ENCODE assay signal across 19 mouse cellular contexts in genomic region chr16:8535411-8535810, GRCm38 (mm10). TPM values are rescaled to one million over a fixed set of nuclear protein-coding genes. Genes with fewer than 3 reads are reported as not detected.
DNase-seq lines count a peak whose midpoint lies in the region; ATAC-seq and TF ChIP-seq lines count a peak whose summit lies in the region.
"Had no signal": no experiment of that assay in that cellular context is flagged by ENCODE, and none has a peak within 500 bp of the region (broad histone marks: within the 10 kb centered on the region; RNA-seq: fewer than 3 reads in every experiment).

No protein-coding gene starts in this region.

- no peaks in the 10 kb centered on the region for H3K27me3 ChIP-seq in lung, embryonic 14.5 days (ENCODE audit: insufficient read depth, low read length)
- H3K27me3 ChIP-seq in neural tube, embryonic 14.5 days (ENCODE audit: control insufficient read depth, insufficient read depth, low read length) = no peaks in the 10 kb centered on the region
- H3K27me3 ChIP-seq: embryonic facial prominence, embryonic 12.5 days; heart, embryonic 13.5 days had no signal

- ATAC-seq in lung, embryonic 14.5 days (ENCODE audit: insufficient read depth) = no peak
- no peak for ATAC-seq in neural tube, embryonic 14.5 days (ENCODE audit: low read depth)
- ATAC-seq: forebrain, embryonic 16.5 days; liver, postnatal 0 days had no signal

- no peaks in the 10 kb centered on the region for H3K9me3 ChIP-seq in lung, embryonic 14.5 days (ENCODE audit: low read depth, low read length)
- H3K9me3 ChIP-seq in ES-E14 (ENCODE audit: control insufficient read depth, insufficient read depth, low read depth, low read length) = no peaks in the 10 kb centered on the region
- H3K9me3 ChIP-seq in neural tube, embryonic 14.5 days (ENCODE audit: control insufficient read depth, low read length) = no peaks in the 10 kb centered on the region
- H3K9me3 ChIP-seq: embryonic facial prominence, embryonic 12.5 days; heart, embryonic 13.5 days; hindbrain, embryonic 10.5 days had no signal

- no peaks in the 10 kb centered on the region for H3K36me3 ChIP-seq in lung, embryonic 14.5 days (ENCODE audit: insufficient read depth)
- H3K36me3 ChIP-seq in ES-E14 (ENCODE audit: control insufficient read depth, insufficient read depth, low read length, poor library complexity, severe bottlenecking) = no peaks in the 10 kb centered on the region
- H3K36me3 ChIP-seq in neural tube, embryonic 14.5 days (ENCODE audit: control insufficient read depth, insufficient read depth, low read length) = no peaks in the 10 kb centered on the region
- H3K36me3 ChIP-seq: embryonic facial prominence, embryonic 12.5 days; hindbrain, embryonic 10.5 days had no signal

- H3K4me1 ChIP-seq in lung, embryonic 14.5 days (ENCODE audit: insufficient read depth) = no peaks in the 10 kb centered on the region
- peaks cover 1 to 32% of the 10 kb centered on the region in 2 experiments; a peak in 3 of 4 replicates for H3K4me1 ChIP-seq in ES-E14 (ENCODE audit: control insufficient read depth in 2 of 2, insufficient read depth in 2 of 2, low read length in 2 of 2, poor library complexity in 1 of 2)
- peaks cover 32% of the 10 kb centered on the region for H3K4me1 ChIP-seq in neural tube, embryonic 14.5 days (ENCODE audit: control insufficient read depth, insufficient read depth, low read length)

- DNase-seq in heart, adult 9 months (ENCODE audit: low spot score in 2 of 2) = peak; percentile 18 to 20
- no peak for DNase-seq in heart, postnatal 25 days (ENCODE audit: low spot score)
- peak; percentile 19 for DNase-seq in lung, embryonic 14.5 days
- DNase-seq in lung, postnatal 25 days (ENCODE audit: low spot score) = no peak
- no peak for DNase-seq in ES-E14 (ENCODE audit: low read depth, low spot score)
- DNase-seq in layer of hippocampus, adult 11-12 months (ENCODE audit: low spot score) = no peak
- DNase-seq: adrenal gland, postnatal 36 days; cerebellum, adult 9-10 months; kidney, adult 11 months; layer of hippocampus, postnatal 36 days; liver; liver, postnatal 0 days; right cerebral cortex, adult 18-20 months; thymus, postnatal 4 days had no signal

- in situ Hi-C loops in ES-E14 (cut with MboI; ENCODE audit: low sequenced_read_pairs in 2 of 2, unreplicated experiment in 2 of 2) = no loop called here

- no peak for TF ChIP-seq CTCF in lung, embryonic 14.5 days (IDR thresholded peaks at IDR 0.05; ENCODE audit: low read depth)

- H3K4me3 ChIP-seq in lung, embryonic 14.5 days (ENCODE audit: low read depth, low read length) = no peak overlapping the region
- no peak overlapping the region for H3K4me3 ChIP-seq in ES-E14 (ENCODE audit: insufficient read depth in 1 of 2, low read depth in 1 of 2, low read length in 2 of 2, poor library complexity in 1 of 2, severe bottlenecking in 1 of 2)
- H3K4me3 ChIP-seq in neural tube, embryonic 14.5 days (ENCODE audit: low read depth, low read length) = no peak overlapping the region
- H3K4me3 ChIP-seq: embryonic facial prominence, embryonic 12.5 days; heart, embryonic 13.5 days; hindbrain, embryonic 10.5 days had no signal

- intact Hi-C loops in heart, postnatal 25 days (cut with DNase I) = no loop called here

- no peak overlapping the region for H3K4me2 ChIP-seq in lung, embryonic 14.5 days
- H3K4me2 ChIP-seq in neural tube, embryonic 14.5 days (ENCODE audit: low read depth, low read length) = no peak overlapping the region
- H3K4me2 ChIP-seq: embryonic facial prominence, embryonic 12.5 days; heart, embryonic 13.5 days had no signal

- no peak overlapping the region for H3K9ac ChIP-seq in lung, embryonic 14.5 days
- peak overlapping the region; percentile 14; the same call in 1 of the 2 replicates for H3K9ac ChIP-seq in ES-E14 (ENCODE audit: insufficient read depth, low read depth, low read length, poor library complexity, severe bottlenecking)
- no peak overlapping the region for H3K9ac ChIP-seq in neural tube, embryonic 14.5 days (replicated peaks; ENCODE audit: low read depth, low read length)
- H3K9ac ChIP-seq: embryonic facial prominence, embryonic 12.5 days; heart, embryonic 13.5 days; liver, postnatal 0 days had no signal

- no peak overlapping the region for H3K27ac ChIP-seq in lung, embryonic 14.5 days (ENCODE audit: low read depth)
- peak overlapping the region; percentile 71; the same call in 1 of the 2 replicates for H3K27ac ChIP-seq in ES-E14 (ENCODE audit: insufficient read depth, low read depth, low read length, poor library complexity, severe bottlenecking)
- peak overlapping the region; percentile 28; the same call in 1 of the 2 replicates for H3K27ac ChIP-seq in neural tube, embryonic 14.5 days (ENCODE audit: low read depth, low read length)
- H3K27ac ChIP-seq: embryonic facial prominence, embryonic 12.5 days; heart, embryonic 13.5 days; hindbrain, embryonic 10.5 days had no signal

- WGBS in lung, embryonic 14.5 days = 86% methylated on average over 6 of the region's 6 CpGs
- WGBS in neural tube, embryonic 14.5 days = 70% methylated on average over 6 of the region's 6 CpGs

TF ChIP-seq in ES-E14, 5 proteins besides CTCF, POLR2A, EP300 and RAD21:
- TF ChIP-seq HCFC1 (IDR thresholded peaks at IDR 0.05; ENCODE audit: borderline replicate concordance, insufficient read depth, low read length) (no peak), MAFK (IDR thresholded peaks at IDR 0.05; ENCODE audit: insufficient read depth, low read depth, low read length) (no peak), CHD2 (IDR thresholded peaks at IDR 0.05; ENCODE audit: low read depth, low read length) (no peak), ZNF384 (IDR thresholded peaks at IDR 0.05; ENCODE audit: low read depth, low read length) (no peak), ZC3H11A (IDR thresholded peaks at IDR 0.05; ENCODE audit: borderline replicate concordance, low read depth, low read length) (no peak)

RNA-seq across cellular contexts. Expression of gene Abat, which starts 22.2 kb away (rescaled TPM):
- 1 to 10 TPM; 5.5 to 5.6 TPM for total RNA-seq in heart, postnatal 25 days (2021)
- 15.7 and 16.8 TPM in 2 replicates for polyA plus RNA-seq in lung, embryonic 14.5 days (2014; fragmentation: Nextera tagmentation; extraction: Ambion mirVana)
- 2.3 and 4.3 TPM in 2 replicates for total RNA-seq in ES-E14 (2012; rRNA removed)
- polyA plus RNA-seq in neural tube, embryonic 14.5 days (2014; fragmentation: Nextera tagmentation; extraction: Ambion mirVana) = 84.9 and 115 TPM in 2 replicates

Comparison
In these comparisons a context has a peak if more than half of its experiments do, and no peak if none do; other contexts are left out.
1. DNase-seq: peak in heart, adult 9 months (2 of 2) and lung, embryonic 14.5 days (single experiment); none in heart, postnatal 25 days (single experiment), lung, postnatal 25 days (single experiment), ES-E14 (single experiment) and layer of hippocampus, adult 11-12 months (single experiment).